Mouse (Mus musculus): ENCODE measurements around the gene Gm4131.

DNA sequence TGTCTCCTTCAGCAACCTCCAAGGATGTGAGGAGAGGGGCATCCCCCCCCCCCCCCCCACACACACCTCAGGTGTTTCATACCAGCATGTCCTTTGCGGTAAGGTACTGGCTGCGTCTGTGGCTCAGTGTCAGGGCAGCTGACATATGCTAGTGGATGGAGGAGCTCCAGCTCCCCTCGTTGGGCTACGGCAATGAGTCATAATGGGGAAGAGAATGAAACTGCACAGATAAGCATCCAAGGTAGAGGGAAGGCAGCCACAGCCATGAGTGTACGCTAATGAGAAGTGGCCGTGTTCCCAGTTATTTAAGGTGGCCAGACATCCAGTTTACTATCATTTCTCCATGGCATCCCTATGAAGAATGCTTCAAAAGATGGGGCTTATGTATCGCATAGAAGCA lies 78.5 kb downstream of the Gm4131 start:
- TF ChIP-seq POLR2A (IDR thresholded peaks at IDR 0.05; ENCODE audit: borderline replicate concordance, extremely low read depth, low read depth, low read length) (no peak), CTCF (IDR thresholded peaks at IDR 0.05; ENCODE audit: insufficient read depth, low read length) (no peak)
